Mouse (Mus musculus): ENCODE data around the gene Olfr705. TPM values are rescaled to one million over a fixed set of nuclear protein-coding genes. Genes with fewer than 3 reads are reported as not detected.

Olfr705 gene
- polyA plus RNA-seq, 1 experiment from 2014 or later, result not detected

Other genes starting within 250 kb of the Olfr705 start
- gene Olfr693, start 196.3 kb downstream of the Olfr705 start, polyA plus RNA-seq (2014; fragmentation: Nextera tagmentation; extraction: Ambion mirVana), result not detected in 2 replicates
- not detected in 2 replicates for gene Olfr694, start 185.1 kb downstream of the Olfr705 start, polyA plus RNA-seq (2014; fragmentation: Nextera tagmentation; extraction: Ambion mirVana)
- not detected in 2 replicates for gene Olfr695, start 160.5 kb downstream of the Olfr705 start, polyA plus RNA-seq (2014; fragmentation: Nextera tagmentation; extraction: Ambion mirVana)
- not detected in 2 replicates for gene Olfr697, start 134.4 kb downstream of the Olfr705 start, polyA plus RNA-seq (2014; fragmentation: Nextera tagmentation; extraction: Ambion mirVana)
- gene Olfr698, start 121.5 kb downstream of the Olfr705 start, polyA plus RNA-seq (2014; fragmentation: Nextera tagmentation; extraction: Ambion mirVana), result not detected in 2 replicates
- gene Olfr699, start 83.7 kb downstream of the Olfr705 start, polyA plus RNA-seq (2014; fragmentation: Nextera tagmentation; extraction: Ambion mirVana), result not detected in 2 replicates
- not detected in 2 replicates for gene Olfr700, start 68.1 kb downstream of the Olfr705 start, polyA plus RNA-seq (2014; fragmentation: Nextera tagmentation; extraction: Ambion mirVana)
- gene Olfr701, start 62.8 kb downstream of the Olfr705 start, polyA plus RNA-seq (2014; fragmentation: Nextera tagmentation; extraction: Ambion mirVana), result not detected in 2 replicates
- gene Olfr702, start 43.0 kb downstream of the Olfr705 start, polyA plus RNA-seq (2014; fragmentation: Nextera tagmentation; extraction: Ambion mirVana), result not detected in 2 replicates
- not detected in 2 replicates for gene Olfr703, start 33.5 kb downstream of the Olfr705 start, polyA plus RNA-seq (2014; fragmentation: Nextera tagmentation; extraction: Ambion mirVana)
- gene Olfr704, start 13.7 kb downstream of the Olfr705 start, polyA plus RNA-seq (2014; fragmentation: Nextera tagmentation; extraction: Ambion mirVana), result not detected in 2 replicates
- gene Olfr706, start 11.3 kb upstream of the Olfr705 start, polyA plus RNA-seq (2014; fragmentation: Nextera tagmentation; extraction: Ambion mirVana), result not detected in 2 replicates
- not detected in 2 replicates for gene Olfr707, start 24.4 kb upstream of the Olfr705 start, polyA plus RNA-seq (2014; fragmentation: Nextera tagmentation; extraction: Ambion mirVana)
- not detected in 2 replicates for gene Olfr1532-ps1, start 31.1 kb upstream of the Olfr705 start, polyA plus RNA-seq (2014; fragmentation: Nextera tagmentation; extraction: Ambion mirVana)
- gene Olfr709-ps1, start 55.3 kb upstream of the Olfr705 start, polyA plus RNA-seq (2014; fragmentation: Nextera tagmentation; extraction: Ambion mirVana), result not detected in 2 replicates
- gene Olfr710, start 71.4 kb upstream of the Olfr705 start, polyA plus RNA-seq (2014; fragmentation: Nextera tagmentation; extraction: Ambion mirVana), result not detected in 2 replicates
- gene Olfr6, start 87.0 kb upstream of the Olfr705 start, polyA plus RNA-seq (2014; fragmentation: Nextera tagmentation; extraction: Ambion mirVana), result not detected in 2 replicates
- not detected in 2 replicates for gene Olfr711, start 98.6 kb upstream of the Olfr705 start, polyA plus RNA-seq (2014; fragmentation: Nextera tagmentation; extraction: Ambion mirVana)
- gene Olfr2, start 129.2 kb upstream of the Olfr705 start, polyA plus RNA-seq (2014; fragmentation: Nextera tagmentation; extraction: Ambion mirVana), result not detected in 2 replicates
- gene Olfr713, start 154.3 kb upstream of the Olfr705 start, polyA plus RNA-seq (2014; fragmentation: Nextera tagmentation; extraction: Ambion mirVana), result not detected in 2 replicates
- not detected in 2 replicates for gene Olfr714, start 194.1 kb upstream of the Olfr705 start, polyA plus RNA-seq (2014; fragmentation: Nextera tagmentation; extraction: Ambion mirVana)
- not detected in 2 replicates for gene Olfr17, start 216.3 kb upstream of the Olfr705 start, polyA plus RNA-seq (2014; fragmentation: Nextera tagmentation; extraction: Ambion mirVana)
- not detected in 2 replicates for gene Olfr715b, start 233.5 kb upstream of the Olfr705 start, polyA plus RNA-seq (2014; fragmentation: Nextera tagmentation; extraction: Ambion mirVana)

Measured in neural tube, embryonic 11.5 days (tissue).